Mouse (Mus musculus): ENCODE data around the gene Gm10031. TPM values are rescaled to one million over a fixed set of nuclear protein-coding genes. Genes with fewer than 3 reads are reported as not detected.
"Not testable (repeated sequence)": the region's sequence is repeated elsewhere in the genome, so short reads cannot be mapped to it uniquely, and the experiment has no call there.

Gm10031 gene
- 0.44 and 0.84 TPM in 2 replicates for polyA plus RNA-seq (2015; fragmentation: Nextera tagmentation; extraction: Ambion mirVana)

- 0 out of 2 replicates have a peak, but pooled peaks have one; percentile 73 for ATAC-seq (ENCODE audit: low FRiP score, low read depth)
- 94% methylated on average over 21 of the region's 22 CpGs for WGBS
- H3K4me3 ChIP-seq; H3K36me3 ChIP-seq; H3K4me2 ChIP-seq; H3K27me3 ChIP-seq; H3K27ac ChIP-seq (replicated peaks); H3K4me1 ChIP-seq (replicated peaks); H3K9ac ChIP-seq; H3K9me3 ChIP-seq: not testable (repeated sequence)
Observed at GRCm38 (mm10) chr1:156523842-156524241, at the start of gene Gm10031. Gene Gm10031 (plus strand): TSS chr1:156524012.

DNA sequence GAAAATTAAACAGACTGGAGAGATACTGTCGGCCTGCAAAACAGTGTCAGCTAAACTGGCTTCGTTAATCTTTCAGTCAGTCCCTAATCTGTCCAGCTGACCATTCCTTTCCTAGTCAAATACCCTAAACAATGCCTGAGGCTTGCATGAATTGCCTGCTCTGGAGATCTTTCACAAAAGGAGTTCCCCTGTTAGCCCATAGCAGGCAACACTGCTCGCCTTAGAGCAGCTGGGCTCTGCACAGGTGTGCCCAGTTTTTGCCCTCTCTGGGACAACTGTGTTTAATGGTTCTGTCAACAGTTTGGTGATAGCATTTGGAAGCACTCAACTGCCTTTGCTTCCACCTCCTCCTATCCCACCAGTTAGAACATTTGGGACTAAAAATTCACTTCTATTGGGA is 49.0 kb upstream of the Gm10031 start:
- Histone ChIP-seq H3K4me3 (no peak overlapping the region), H3K27me3 (no peaks in the 10 kb centered on the region), H3K9ac (no peak overlapping the region), H3K36me3 (no peaks in the 10 kb centered on the region), H3K4me1 (replicated peaks) (peaks cover 11% of the 10 kb centered on the region), H3K9me3 (no peaks in the 10 kb centered on the region), H3K27ac (replicated peaks) (no peak overlapping the region), H3K4me2 (no peak overlapping the region)
- ATAC-seq (ENCODE audit: low FRiP score, low read depth), result no peak
- 21% methylated on average over 3 of the region's 3 CpGs for WGBS

DNA sequence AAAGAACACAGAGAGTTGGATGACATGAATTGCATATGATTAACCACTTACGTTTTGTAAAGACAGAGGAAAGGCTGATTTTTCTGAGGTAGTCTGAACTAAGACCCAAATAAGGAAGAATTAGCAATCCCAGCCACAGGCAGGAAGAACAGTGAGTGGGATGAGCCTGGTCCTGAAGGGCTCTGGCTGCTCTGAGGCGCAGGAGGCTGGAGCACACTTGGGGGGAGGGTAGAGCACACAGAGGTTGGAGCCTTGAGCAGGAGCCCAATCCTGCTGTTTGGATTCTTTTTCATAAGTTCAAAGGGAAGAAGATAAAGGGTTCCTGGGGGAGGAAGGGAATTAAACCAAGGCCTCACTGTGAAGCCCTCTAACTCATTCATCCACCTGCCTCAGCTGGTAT is 47.8 kb upstream of the Gm10031 start:
- Histone ChIP-seq H3K27me3 (no peaks in the 10 kb centered on the region), H3K4me1 (replicated peaks) (peaks cover 11% of the 10 kb centered on the region), H3K4me3 (no peak overlapping the region), H3K4me2 (no peak overlapping the region), H3K9ac (no peak overlapping the region), H3K36me3 (no peaks in the 10 kb centered on the region), H3K9me3 (no peaks in the 10 kb centered on the region), H3K27ac (replicated peaks) (no peak overlapping the region)
- WGBS, result 35% methylated on average over 2 of the region's 2 CpGs
- ATAC-seq (ENCODE audit: low FRiP score, low read depth), result no peak

GRCm38 (mm10) chr1:156476535-156476934 is 47.3 kb upstream of the Gm10031 start:
- no peaks in the 10 kb centered on the region for H3K27me3 ChIP-seq
- H3K4me1 ChIP-seq (replicated peaks), result peaks cover 11% of the 10 kb centered on the region
- no peak overlapping the region for H3K27ac ChIP-seq (replicated peaks)
- no peak overlapping the region for H3K4me2 ChIP-seq
- no peak overlapping the region for H3K4me3 ChIP-seq
- no peak overlapping the region for H3K9ac ChIP-seq
- no peaks in the 10 kb centered on the region for H3K36me3 ChIP-seq
- no peak for ATAC-seq (ENCODE audit: low FRiP score, low read depth)
- WGBS, result 50% methylated on average over 7 of the region's 7 CpGs
- no peaks in the 10 kb centered on the region for H3K9me3 ChIP-seq

DNA sequence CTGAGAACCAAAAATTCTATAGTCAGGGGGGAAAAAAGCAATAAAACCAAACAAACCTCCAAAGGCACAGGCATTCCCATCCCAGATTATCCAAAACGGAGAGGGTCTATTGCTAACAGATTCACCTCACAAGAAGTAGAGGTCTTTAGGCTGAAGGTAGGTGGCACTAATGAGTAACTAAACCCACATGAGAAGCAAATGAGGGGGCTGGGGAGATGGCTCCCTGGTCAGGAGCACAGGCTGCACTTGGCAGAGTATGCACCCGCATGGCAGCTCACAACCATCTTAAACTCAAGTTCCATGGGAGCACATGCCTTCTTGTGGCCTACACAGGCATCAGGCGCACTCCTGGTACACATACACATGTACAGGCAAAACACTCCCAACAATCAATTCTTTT is 42.0 kb upstream of the Gm10031 start:
- H3K4me2 ChIP-seq, result no peak overlapping the region
- no peaks in the 10 kb centered on the region for H3K4me1 ChIP-seq (replicated peaks)
- H3K36me3 ChIP-seq, result no peaks in the 10 kb centered on the region
- H3K9me3 ChIP-seq, result no peaks in the 10 kb centered on the region
- no peak overlapping the region for H3K4me3 ChIP-seq
- no peak for ATAC-seq (ENCODE audit: low FRiP score, low read depth)
- no peak overlapping the region for H3K27ac ChIP-seq (replicated peaks)
- no peak overlapping the region for H3K9ac ChIP-seq
- WGBS, result 89% methylated on average over 3 of the region's 3 CpGs
- H3K27me3 ChIP-seq, result no peaks in the 10 kb centered on the region

- H3K4me1 ChIP-seq (replicated peaks), result no peaks in the 10 kb centered on the region
- H3K9me3 ChIP-seq, result no peaks in the 10 kb centered on the region
- H3K9ac ChIP-seq, result no peak overlapping the region
- 93% methylated on average over 7 of the region's 7 CpGs for WGBS
- H3K27me3 ChIP-seq, result no peaks in the 10 kb centered on the region
- no peaks in the 10 kb centered on the region for H3K36me3 ChIP-seq
- H3K4me2 ChIP-seq, result no peak overlapping the region
- H3K4me3 ChIP-seq, result no peak overlapping the region
- no peak overlapping the region for H3K27ac ChIP-seq (replicated peaks)
- ATAC-seq (ENCODE audit: low FRiP score, low read depth), result no peak
Observed at GRCm38 (mm10) chr1:156487498-156487897, 36.3 kb upstream of the Gm10031 start.

GRCm38 (mm10) chr1:156488031-156488430 is 35.8 kb upstream of the Gm10031 start:
- 95% methylated on average over 5 of the region's 5 CpGs for WGBS

DNA sequence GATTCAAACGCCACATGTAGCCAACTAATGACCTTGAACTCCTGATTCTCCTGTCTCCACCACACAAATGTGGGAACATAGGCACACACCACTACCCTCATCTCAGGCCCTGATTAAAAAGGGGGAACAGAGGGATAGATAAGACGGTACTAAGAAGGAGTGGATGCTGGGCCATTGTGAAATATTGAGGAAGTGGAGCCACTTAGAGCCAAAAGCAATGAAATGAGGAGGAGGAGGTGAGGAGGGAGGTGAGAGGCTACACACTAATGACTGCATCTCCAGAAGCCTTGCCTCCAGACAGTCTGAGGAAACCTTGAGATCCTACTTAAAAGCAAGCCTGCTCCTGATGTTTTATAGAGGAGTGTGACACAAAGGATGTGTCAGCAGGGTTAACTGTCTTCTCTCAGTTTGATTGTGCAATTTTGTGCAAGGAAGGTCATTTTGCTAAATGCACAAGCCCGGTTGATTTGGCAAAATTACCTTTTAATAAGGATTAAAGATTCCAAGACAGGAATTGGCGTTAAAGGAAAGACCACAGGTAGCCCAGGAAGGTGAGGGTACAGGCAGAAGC is 32.5 kb upstream of the Gm10031 start:
- Histone ChIP-seq H3K9me3 (no peaks in the 10 kb centered on the region), H3K27ac (replicated peaks) (no peak overlapping the region), H3K27me3 (no peaks in the 10 kb centered on the region), H3K4me2 (no peak overlapping the region), H3K4me1 (replicated peaks) (no peaks in the 10 kb centered on the region), H3K9ac (no peak overlapping the region), H3K4me3 (no peak overlapping the region), H3K36me3 (no peaks in the 10 kb centered on the region)
- WGBS, result 86% methylated on average over 4 of the region's 4 CpGs
- ATAC-seq (ENCODE audit: low FRiP score, low read depth), result no peak

More at GRCm38 (mm10) chr1:156488031-156488430, 35.8 kb upstream of the Gm10031 start:
- H3K4me2 ChIP-seq, result no peak overlapping the region
- no peaks in the 10 kb centered on the region for H3K9me3 ChIP-seq
- no peaks in the 10 kb centered on the region for H3K4me1 ChIP-seq (replicated peaks)
- no peaks in the 10 kb centered on the region for H3K27me3 ChIP-seq
- ATAC-seq (ENCODE audit: low FRiP score, low read depth), result no peak
- H3K36me3 ChIP-seq, result no peaks in the 10 kb centered on the region
- no peak overlapping the region for H3K4me3 ChIP-seq
- no peak overlapping the region for H3K27ac ChIP-seq (replicated peaks)
- H3K9ac ChIP-seq, result no peak overlapping the region

GRCm38 (mm10) chr1:156495025-156495424 is 28.8 kb upstream of the Gm10031 start:
- no peak overlapping the region for H3K9ac ChIP-seq
- no peaks in the 10 kb centered on the region for H3K27me3 ChIP-seq
- no peaks in the 10 kb centered on the region for H3K36me3 ChIP-seq
- H3K4me2 ChIP-seq, result no peak overlapping the region
- no peaks in the 10 kb centered on the region for H3K4me1 ChIP-seq (replicated peaks)
- WGBS, result 52% methylated on average over 8 of the region's 8 CpGs
- ATAC-seq (ENCODE audit: low FRiP score, low read depth), result no peak
- no peak overlapping the region for H3K27ac ChIP-seq (replicated peaks)
- no peak overlapping the region for H3K4me3 ChIP-seq
- no peaks in the 10 kb centered on the region for H3K9me3 ChIP-seq

DNA sequence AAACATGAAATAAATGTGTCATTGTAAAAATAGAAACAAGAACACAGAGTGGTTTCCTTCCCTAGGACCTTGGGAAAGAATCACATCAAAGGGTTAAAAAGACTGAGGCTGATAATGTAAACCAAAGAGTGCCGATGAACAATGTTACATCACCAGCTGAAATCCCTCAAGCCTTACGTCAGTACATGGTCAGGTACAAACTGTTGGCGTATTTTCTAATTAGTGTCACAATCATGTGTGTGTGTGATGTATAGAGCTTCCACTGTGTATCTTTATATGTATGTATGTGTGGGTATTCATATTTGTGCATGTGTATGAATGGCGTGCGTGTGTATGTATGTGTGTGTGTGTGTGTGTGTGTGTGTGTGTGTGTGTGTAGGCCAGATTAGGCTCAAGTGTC is 26.9 kb upstream of the Gm10031 start:
- no peaks in the 10 kb centered on the region for H3K4me1 ChIP-seq (replicated peaks)
- H3K9me3 ChIP-seq, result no peaks in the 10 kb centered on the region
- no peak overlapping the region for H3K4me2 ChIP-seq
- no peak overlapping the region for H3K9ac ChIP-seq
- no peaks in the 10 kb centered on the region for H3K27me3 ChIP-seq
- WGBS, result 90% methylated on average over 5 of the region's 5 CpGs
- ATAC-seq (ENCODE audit: low FRiP score, low read depth), result no peak
- H3K27ac ChIP-seq (replicated peaks), result no peak overlapping the region
- H3K4me3 ChIP-seq, result no peak overlapping the region
- no peaks in the 10 kb centered on the region for H3K36me3 ChIP-seq

- H3K4me1 ChIP-seq (replicated peaks), result no peaks in the 10 kb centered on the region
- no peak for ATAC-seq (ENCODE audit: low FRiP score, low read depth)
- 78% methylated on average over 5 of the region's 5 CpGs for WGBS
- H3K4me3 ChIP-seq, result no peak overlapping the region
- no peaks in the 10 kb centered on the region for H3K27me3 ChIP-seq
- H3K27ac ChIP-seq (replicated peaks), result no peak overlapping the region
- H3K9me3 ChIP-seq, result no peaks in the 10 kb centered on the region
- H3K9ac ChIP-seq, result no peak overlapping the region
- H3K4me2 ChIP-seq, result no peak overlapping the region
- H3K36me3 ChIP-seq, result no peaks in the 10 kb centered on the region
Observed at GRCm38 (mm10) chr1:156504945-156505523, 18.8 kb upstream of the Gm10031 start.

GRCm38 (mm10) chr1:156505901-156506300 is 17.9 kb upstream of the Gm10031 start:
- no peaks in the 10 kb centered on the region for H3K9me3 ChIP-seq
- no peak overlapping the region for H3K9ac ChIP-seq
- ATAC-seq (ENCODE audit: low FRiP score, low read depth), result no peak
- H3K36me3 ChIP-seq, result no peaks in the 10 kb centered on the region
- no peak overlapping the region for H3K4me2 ChIP-seq
- no peak overlapping the region for H3K27ac ChIP-seq (replicated peaks)
- H3K4me3 ChIP-seq, result no peak overlapping the region
- H3K27me3 ChIP-seq, result no peaks in the 10 kb centered on the region
- WGBS, result 88% methylated on average over 2 of the region's 2 CpGs
- H3K4me1 ChIP-seq (replicated peaks), result no peaks in the 10 kb centered on the region

DNA sequence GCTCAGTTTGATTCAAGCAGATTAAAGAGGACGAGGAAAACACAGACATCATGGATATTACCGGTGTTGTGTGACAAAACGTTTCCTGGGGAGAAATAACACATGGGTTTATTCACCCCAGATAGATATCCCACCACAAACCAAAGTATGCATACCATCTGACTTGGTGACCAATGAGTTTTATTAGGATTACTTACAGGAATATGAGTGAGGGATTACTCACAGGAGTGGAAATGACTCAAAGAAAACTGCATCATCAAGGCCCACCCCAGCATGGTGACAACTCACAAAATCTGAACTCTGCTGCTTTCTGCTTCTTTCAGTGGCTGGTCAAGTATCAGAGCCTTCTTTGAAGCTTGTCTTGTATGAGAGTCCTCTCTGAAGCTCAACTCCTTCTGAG is 16.1 kb upstream of the Gm10031 start:
- 85% methylated on average over 3 of the region's 3 CpGs for WGBS
- Histone ChIP-seq H3K4me2 (no peak overlapping the region), H3K9me3 (no peaks in the 10 kb centered on the region)

More for the DNA sequence above, 16.1 kb upstream of the Gm10031 start:
- H3K4me3 ChIP-seq, result no peak overlapping the region
- ATAC-seq (ENCODE audit: low FRiP score, low read depth), result no peak
- H3K4me1 ChIP-seq (replicated peaks), result no peaks in the 10 kb centered on the region
- no peaks in the 10 kb centered on the region for H3K36me3 ChIP-seq
- no peaks in the 10 kb centered on the region for H3K27me3 ChIP-seq
- H3K9ac ChIP-seq, result no peak overlapping the region
- no peak overlapping the region for H3K27ac ChIP-seq (replicated peaks)

Measured in hindbrain, embryonic 15.5 days (tissue).